Mouse (Mus musculus) heart, embryonic 10.5 days (tissue): Measurements from ENCODE around the gene Mthfsd. TPM values are rescaled to one million over a fixed set of nuclear protein-coding genes. Genes with fewer than 3 reads are reported as not detected.
A peak's percentile ranks its signal among the peaks of the same experiment; 100 is the strongest.
"Not testable (repeated sequence)": the region's sequence is repeated elsewhere in the genome, so short reads cannot be mapped to it uniquely, and the experiment has no call there.

Source experiments
- DNase-seq: peaks from one replicate; pipeline ENCODE4 v3.0.0-alpha.2; 2017; ENCODE audit warnings: low spot score
- H3K27ac ChIP-seq: fragments of 300-500 bp; sonication (generic); 2 replicates; pipeline ENCODE4 v1.5.1; 2016; ENCODE audit warnings: mild to moderate bottlenecking
- H3K27me3 ChIP-seq: fragments of 300-500 bp; sonication (generic); 2 replicates; pipeline ENCODE4 v1.6.1; 2016; ENCODE audit warnings: mild to moderate bottlenecking; ENCODE audit not compliant: poor library complexity, insufficient read depth, severe bottlenecking
- H3K36me3 ChIP-seq: fragments of 300-500 bp; sonication (generic); 2 replicates; pipeline ENCODE4 v1.6.1; 2016; ENCODE audit warnings: mild to moderate bottlenecking, moderate library complexity
- H3K4me1 ChIP-seq: fragments of 300-500 bp; sonication (generic); 2 replicates; pipeline ENCODE4 v1.6.1; 2016; ENCODE audit warnings: mild to moderate bottlenecking
- H3K4me3 ChIP-seq: fragments of 300-500 bp; sonication (generic); 2 replicates; pipeline ENCODE4 v1.5.1; 2016; ENCODE audit warnings: mild to moderate bottlenecking, moderate library complexity
- H3K9me3 ChIP-seq: fragments of 300-500 bp; sonication (generic); 2 replicates; pipeline ENCODE4 v1.6.1; 2016; ENCODE audit warnings: mild to moderate bottlenecking, moderate library complexity
- WGBS: fragments of 180-500 bp; shearing (Covaris S2); methylation state at CpG from one replicate; pipeline ENCODE4 v1.1.7; 2016; 5-methylcytosine and 5-hydroxymethylcytosine counted together
- polyA plus RNA-seq: library from polyadenylated mRNA; unstranded; fragments of >200 nt; fragmentation: Nextera tagmentation; extraction: Ambion mirVana; gene quantifications from 2 replicates; pipeline ENCODE4 v1.2.1, GENCODE M21; 2016

The Mthfsd gene
- 57.0 and 58.7 TPM in 2 replicates for polyA plus RNA-seq

GRCm38 (mm10) chr8:121107668-121108656 lies at the start of gene Mthfsd:
TSS of gene Mthfsd (minus strand) at chr8:121108392.
- 2% methylated on average over 75 of the region's 75 CpGs for WGBS
- no peaks in the 10 kb centered on the region for H3K9me3 ChIP-seq

GRCm38 (mm10) chr8:121156990-121157491 lies 48.8 kb upstream of the Mthfsd start:
- H3K27me3 ChIP-seq = peaks cover 19% of the 10 kb centered on the region

More at GRCm38 (mm10) chr8:121107668-121108656, at the start of gene Mthfsd:
- Histone ChIP-seq H3K36me3 (peaks cover 26% of the 10 kb centered on the region), H3K27me3 (peaks cover 31% of the 10 kb centered on the region), H3K27ac (peak within 1 kb of the TSS; percentile 95), H3K4me3 (peak within 1 kb of the TSS; percentile 95), H3K4me1 (peaks cover 39% of the 10 kb centered on the region)
- peak; percentile 99 for DNase-seq

GRCm38 (mm10) chr8:121152394-121152793 lies 44.2 kb upstream of the Mthfsd start:
- WGBS = 35% methylated on average over 12 of the region's 12 CpGs
- no peak for DNase-seq
- peaks cover 32% of the 10 kb centered on the region for H3K27me3 ChIP-seq

More at GRCm38 (mm10) chr8:121156990-121157491, 48.8 kb upstream of the Mthfsd start:
- no peak overlapping the region for H3K4me3 ChIP-seq
- no peaks in the 10 kb centered on the region for H3K36me3 ChIP-seq
- H3K27ac ChIP-seq = peak overlapping the region; percentile 24; the same call in 1 of the 2 replicates
- no peaks in the 10 kb centered on the region for H3K9me3 ChIP-seq
- 76% methylated on average over 7 of the region's 7 CpGs for WGBS
- no peak for DNase-seq
- H3K4me1 ChIP-seq = peaks cover 37% of the 10 kb centered on the region

GRCm38 (mm10) chr8:121148573-121149083 lies 40.4 kb upstream of the Mthfsd start:
- no peak overlapping the region for H3K4me3 ChIP-seq
- H3K27me3 ChIP-seq = peaks cover 28% of the 10 kb centered on the region
- H3K27ac ChIP-seq = peak overlapping the region; percentile 63
- DNase-seq = no peak
- H3K9me3 ChIP-seq = no peaks in the 10 kb centered on the region
- 18% methylated on average over 8 of the region's 8 CpGs for WGBS
- no peaks in the 10 kb centered on the region for H3K36me3 ChIP-seq
- H3K4me1 ChIP-seq = peaks cover 21% of the 10 kb centered on the region

More at GRCm38 (mm10) chr8:121152394-121152793, 44.2 kb upstream of the Mthfsd start:
- Histone ChIP-seq H3K4me1 (peaks cover 34% of the 10 kb centered on the region), H3K9me3 (no peaks in the 10 kb centered on the region), H3K27ac (no peak overlapping the region), H3K4me3 (no peak overlapping the region), H3K36me3 (no peaks in the 10 kb centered on the region)

GRCm38 (mm10) chr8:121145457-121146134 lies 37.4 kb upstream of the Mthfsd start:
- H3K27me3 ChIP-seq = peaks cover 46% of the 10 kb centered on the region
- peaks cover 15% of the 10 kb centered on the region for H3K4me1 ChIP-seq
- WGBS = 69% methylated on average over 5 of the region's 6 CpGs
- H3K9me3 ChIP-seq, H3K4me3 ChIP-seq, H3K36me3 ChIP-seq, H3K27ac ChIP-seq, DNase-seq: not testable (repeated sequence)

GRCm38 (mm10) chr8:121136856-121137255 lies 28.7 kb upstream of the Mthfsd start:
- H3K27me3 ChIP-seq = peaks cover 26% of the 10 kb centered on the region
- peaks cover 7% of the 10 kb centered on the region; the same call in 1 of the 2 replicates for H3K36me3 ChIP-seq
- H3K9me3 ChIP-seq = peaks cover 6% of the 10 kb centered on the region; the same call in 1 of the 2 replicates
- H3K27ac ChIP-seq = no peak overlapping the region
- H3K4me1 ChIP-seq = peaks cover 9% of the 10 kb centered on the region; the same call in 1 of the 2 replicates
- 90% methylated on average over 6 of the region's 6 CpGs for WGBS
- H3K4me3 ChIP-seq = no peak overlapping the region
- no peak for DNase-seq

- no peak overlapping the region for H3K4me3 ChIP-seq
- H3K27me3 ChIP-seq = peaks cover 43% of the 10 kb centered on the region
- 82% methylated on average over 11 of the region's 11 CpGs for WGBS
- peaks cover 9% of the 10 kb centered on the region for H3K4me1 ChIP-seq
- no peak for DNase-seq
- H3K27ac ChIP-seq = no peak overlapping the region; the same call in 1 of the 2 replicates
- peaks cover 7% of the 10 kb centered on the region; the same call in 1 of the 2 replicates for H3K36me3 ChIP-seq
- peaks cover 6% of the 10 kb centered on the region; the same call in 1 of the 2 replicates for H3K9me3 ChIP-seq
Measured at GRCm38 (mm10) chr8:121134512-121134911, 26.3 kb upstream of the Mthfsd start.

GRCm38 (mm10) chr8:121134102-121134501 lies 25.9 kb upstream of the Mthfsd start:
- 90% methylated on average over 10 of the region's 10 CpGs for WGBS
- peaks cover 6% of the 10 kb centered on the region; the same call in 1 of the 2 replicates for H3K9me3 ChIP-seq
- no peak overlapping the region; the same call in 1 of the 2 replicates for H3K27ac ChIP-seq
- H3K27me3 ChIP-seq = peaks cover 47% of the 10 kb centered on the region
- H3K36me3 ChIP-seq = peaks cover 7% of the 10 kb centered on the region; the same call in 1 of the 2 replicates
- no peak overlapping the region for H3K4me3 ChIP-seq
- H3K4me1 ChIP-seq = peaks cover 13% of the 10 kb centered on the region
- no peak for DNase-seq

GRCm38 (mm10) chr8:121132961-121133513 lies 24.8 kb upstream of the Mthfsd start:
- no peak overlapping the region for H3K4me3 ChIP-seq
- peaks cover 24% of the 10 kb centered on the region for H3K4me1 ChIP-seq
- WGBS = 63% methylated on average over 5 of the region's 5 CpGs
- DNase-seq = no peak
- peaks cover 6% of the 10 kb centered on the region; the same call in 1 of the 2 replicates for H3K9me3 ChIP-seq
- peaks cover 7% of the 10 kb centered on the region; the same call in 1 of the 2 replicates for H3K36me3 ChIP-seq
- no peak overlapping the region for H3K27ac ChIP-seq
- H3K27me3 ChIP-seq = peaks cover 58% of the 10 kb centered on the region

- no peak overlapping the region for H3K27ac ChIP-seq
- peaks cover 43% of the 10 kb centered on the region for H3K4me1 ChIP-seq
- H3K36me3 ChIP-seq = no peaks in the 10 kb centered on the region
- no peak for DNase-seq
- H3K9me3 ChIP-seq = no peaks in the 10 kb centered on the region
- peaks cover 83% of the 10 kb centered on the region for H3K27me3 ChIP-seq
- no peak overlapping the region for H3K4me3 ChIP-seq
- 33% methylated on average over 5 of the region's 5 CpGs for WGBS
Measured at GRCm38 (mm10) chr8:121130522-121130921, 22.3 kb upstream of the Mthfsd start.

- no peak for DNase-seq
- H3K27ac ChIP-seq = peak overlapping the region; percentile 86
- H3K27me3 ChIP-seq = peaks cover 92% of the 10 kb centered on the region
- WGBS = 21% methylated on average over 16 of the region's 16 CpGs
- no peaks in the 10 kb centered on the region for H3K9me3 ChIP-seq
- no peaks in the 10 kb centered on the region for H3K36me3 ChIP-seq
- H3K4me3 ChIP-seq = peak overlapping the region; percentile 55; the same call in 1 of the 2 replicates
- peaks cover 49% of the 10 kb centered on the region for H3K4me1 ChIP-seq
Measured at GRCm38 (mm10) chr8:121129265-121129940, 21.2 kb upstream of the Mthfsd start.
